Mouse (Mus musculus) liver, embryonic 14.5 days (tissue): ENCODE results near the gene Cnnm3. TPM values are rescaled to one million over a fixed set of nuclear protein-coding genes. Genes with fewer than 3 reads are reported as not detected.

Experiments
- ATAC-seq: fragments of 200-750 bp; cut with Nextera tagmentation; 2 replicates; pipeline ENCODE4 v1.8.0; 2017; ENCODE audit warnings: moderate number of reproducible peaks, mild to moderate bottlenecking, moderate library complexity; ENCODE audit not compliant: insufficient read depth
- DNase-seq, 3 experiments: peaks; one replicate each; pipeline ENCODE4 v3.0.0-alpha.2; 2012 to 2013; ENCODE audit warnings: low read depth in 3 of 3, low spot score in 3 of 3
- H3K27ac ChIP-seq: fragments of 300-500 bp; sonication (generic); 2 replicates; pipeline ENCODE4 v1.5.1; 2014; ENCODE audit warnings: moderate library complexity, mild to moderate bottlenecking, control low read depth, inconsistent platforms
- H3K27me3 ChIP-seq: fragments of 300-500 bp; sonication (generic); 2 replicates; pipeline ENCODE4 v1.6.1; 2014; ENCODE audit warnings: mild to moderate bottlenecking, low read length, moderate library complexity; ENCODE audit not compliant: control insufficient read depth, insufficient read depth
- H3K36me3 ChIP-seq: fragments of 300-500 bp; sonication (generic); replicated peaks from 2 replicates; pipeline ENCODE4 v1.6.1; 2014; ENCODE audit warnings: low read depth; ENCODE audit not compliant: control insufficient read depth, insufficient read depth
- H3K4me1 ChIP-seq, 2 experiments: fragments of 200-500 bp in 1 of 2; fragments of 300-500 bp in 1 of 2; sonication (generic) in 1 of 2; replicated peaks; 2 replicates each; pipeline ENCODE4 v1.6.1; 2012 to 2014; ENCODE audit warnings: antibody characterized with exemption in 1 of 2, inconsistent platforms in 1 of 2, low read length in 1 of 2; ENCODE audit not compliant: control insufficient read depth in 2 of 2, insufficient read depth in 2 of 2
- H3K4me2 ChIP-seq: fragments of 300-500 bp; sonication (generic); 2 replicates; pipeline ENCODE4 v1.6.1; 2014; ENCODE audit warnings: low read depth, mild to moderate bottlenecking, control low read depth, moderate library complexity
- H3K4me3 ChIP-seq, 2 experiments: fragments of 200-500 bp in 1 of 2; fragments of 300-500 bp in 1 of 2; sonication (generic) in 1 of 2; 2 replicates each; pipeline ENCODE4 v1.5.1; 2012 to 2014; ENCODE audit warnings: low read depth in 2 of 2, low read length in 2 of 2, mild to moderate bottlenecking in 2 of 2, control low read depth in 1 of 2, inconsistent platforms in 1 of 2, moderate library complexity in 1 of 2; ENCODE audit not compliant: insufficient read depth in 1 of 2
- H3K9ac ChIP-seq: fragments of 300-500 bp; sonication (generic); replicated peaks from 2 replicates; pipeline ENCODE4 v1.6.1; 2014; ENCODE audit warnings: mild to moderate bottlenecking, control low read depth, moderate library complexity
- H3K9me3 ChIP-seq: fragments of 300-500 bp; sonication (generic); 2 replicates; pipeline ENCODE4 v1.6.1; 2016; ENCODE audit warnings: low read length, mixed read lengths; ENCODE audit not compliant: control insufficient read depth
- CTCF ChIP-seq: IDR thresholded peaks from 2 replicates; pipeline ENCODE4 v1.5.1; 2016; ENCODE audit warnings: antibody characterized with exemption, low read depth, control low read depth
- EP300 ChIP-seq: IDR thresholded peaks from 2 replicates; pipeline ENCODE4 v1.6.1; 2016; ENCODE audit warnings: antibody characterized with exemption, low read depth
- WGBS: fragments of 180-500 bp; shearing (Covaris S2); extraction: QIAGEN DNeasy Blood & Tissue Kit; methylation state at CpG from one replicate; pipeline ENCODE4 v1.1.7; 2014; ENCODE audit not compliant: insufficient replicate concordance; 5-methylcytosine and 5-hydroxymethylcytosine counted together
- polyA plus RNA-seq, 2 experiments: library from polyadenylated mRNA; depleted of rRNA in 1 of 2; stranded (reverse) in 1 of 2; unstranded in 1 of 2; fragments of >200 nt; fragmentation: Nextera tagmentation in 1 of 2; extraction: Ambion mirVana in 1 of 2; gene quantifications; 2 replicates each; pipeline versions ENCODE4 v1.2.1 to v1.2.3; 2012 to 2014

Cnnm3 gene
- polyA plus RNA-seq, 2 experiments = 0.86 to 3.7 TPM

GRCm38 (mm10) chr1:36529274-36529673 is 17.6 kb downstream of the Cnnm3 start:
- H3K27ac ChIP-seq = no peak overlapping the region
- H3K9me3 ChIP-seq = no peaks in the 10 kb centered on the region
- H3K4me2 ChIP-seq = no peak overlapping the region
- ATAC-seq = no peak
- TF ChIP-seq EP300 (no peak), CTCF (no peak)
- H3K27me3 ChIP-seq = no peaks in the 10 kb centered on the region
- no peak for DNase-seq
- 77% methylated on average over 4 of the region's 4 CpGs for WGBS
- H3K36me3 ChIP-seq = no peaks in the 10 kb centered on the region; the same call in 1 of the 2 replicates
- H3K9ac ChIP-seq = no peak overlapping the region
- H3K4me1 ChIP-seq = no peaks in the 10 kb centered on the region
- H3K4me3 ChIP-seq = no peak overlapping the region

- Histone ChIP-seq H3K9me3 (no peaks in the 10 kb centered on the region), H3K27ac (no peak overlapping the region), H3K4me1 (no peaks in the 10 kb centered on the region), H3K4me2 (no peak overlapping the region), H3K4me3 (no peak overlapping the region), H3K9ac (no peak overlapping the region), H3K36me3 (no peaks in the 10 kb centered on the region; the same call in 1 of the 2 replicates), H3K27me3 (no peaks in the 10 kb centered on the region)
- DNase-seq = no peak
- 74% methylated on average over 4 of the region's 4 CpGs for WGBS
- ATAC-seq = no peak
- no peak for TF ChIP-seq EP300
- no peak for TF ChIP-seq CTCF
These were observed 18.2 kb downstream of the Cnnm3 start for GRCm38 (mm10) chr1:36529875-36530274.

GRCm38 (mm10) chr1:36530485-36530884 is 18.8 kb downstream of the Cnnm3 start:
- Histone ChIP-seq H3K4me2 (no peak overlapping the region), H3K9ac (no peak overlapping the region), H3K4me3 (no peak overlapping the region), H3K27me3 (no peaks in the 10 kb centered on the region), H3K36me3 (no peaks in the 10 kb centered on the region; the same call in 1 of the 2 replicates), H3K27ac (no peak overlapping the region), H3K4me1 (no peaks in the 10 kb centered on the region), H3K9me3 (no peaks in the 10 kb centered on the region)
- WGBS = 75% methylated on average over 8 of the region's 8 CpGs
- TF ChIP-seq CTCF = no peak
- no peak for TF ChIP-seq EP300
- ATAC-seq (no peak), DNase-seq (no peak)

GRCm38 (mm10) chr1:36530962-36531361 is 19.3 kb downstream of the Cnnm3 start:
- TF ChIP-seq EP300 (no peak), CTCF (no peak)
- Histone ChIP-seq H3K27me3 (no peaks in the 10 kb centered on the region), H3K9ac (no peak overlapping the region), H3K4me1 (no peaks in the 10 kb centered on the region), H3K4me2 (no peak overlapping the region), H3K4me3 (no peak overlapping the region), H3K9me3 (no peaks in the 10 kb centered on the region), H3K36me3 (no peaks in the 10 kb centered on the region; the same call in 1 of the 2 replicates), H3K27ac (no peak overlapping the region)
- ATAC-seq = no peak
- DNase-seq = no peak
- 83% methylated on average over 7 of the region's 7 CpGs for WGBS

- TF ChIP-seq CTCF = no peak
- Histone ChIP-seq H3K36me3 (no peaks in the 10 kb centered on the region), H3K9ac (no peak overlapping the region), H3K4me3 (no peak overlapping the region), H3K27me3 (no peaks in the 10 kb centered on the region), H3K9me3 (no peaks in the 10 kb centered on the region), H3K4me1 (no peaks in the 10 kb centered on the region), H3K27ac (no peak overlapping the region), H3K4me2 (no peak overlapping the region)
- no peak for DNase-seq
- WGBS = 80% methylated on average over 12 of the region's 12 CpGs
- ATAC-seq = no peak
These were observed 19.8 kb downstream of the Cnnm3 start for GRCm38 (mm10) chr1:36531461-36531860.
